Comparison of ENCODE assay signal across 10 mouse cellular contexts in genomic region chr8:94872156-94872555, GRCm38 (mm10). TPM values are rescaled to one million over a fixed set of nuclear protein-coding genes. Genes with fewer than 3 reads are reported as not detected.
A peak's percentile ranks its signal among the peaks of the same experiment; 100 is the strongest.
DNase-seq lines count a peak whose midpoint lies in the region; ATAC-seq lines count a peak whose summit lies in the region.
"Had no signal": no experiment of that assay in that cellular context is flagged by ENCODE, and none has a peak within 500 bp of the region (broad histone marks: within the 10 kb centered on the region; RNA-seq: fewer than 3 reads in every experiment).

No protein-coding gene starts in this region.

- H3K27me3 ChIP-seq in heart, embryonic 15.5 days = no peaks in the 10 kb centered on the region
- H3K27me3 ChIP-seq in embryonic facial prominence, embryonic 10.5 days (replicated peaks; ENCODE audit: low read depth, poor library complexity, severe bottlenecking) = peaks cover 55% of the 10 kb centered on the region
- H3K27me3 ChIP-seq in hindbrain, embryonic 13.5 days = peaks cover 30% of the 10 kb centered on the region
- 0 out of 2 replicates have a peak, but pooled peaks cover 2% of the 10 kb centered on the region for H3K27me3 ChIP-seq in limb, embryonic 11.5 days (ENCODE audit: control insufficient read depth, insufficient read depth, low read length)

- peak overlapping the region; percentile 5 for H3K4me2 ChIP-seq in heart, embryonic 15.5 days
- peak overlapping the region; percentile 86; the same call in 1 of the 2 replicates for H3K4me2 ChIP-seq in hindbrain, embryonic 13.5 days
- H3K4me2 ChIP-seq in limb, embryonic 11.5 days (ENCODE audit: low read depth, severe bottlenecking) = peak overlapping the region; percentile 24; the same call in 1 of the 2 replicates

- H3K9ac ChIP-seq in heart, embryonic 15.5 days = no peak overlapping the region
- peak overlapping the region; percentile 31; the same call in 1 of the 2 replicates for H3K9ac ChIP-seq in hindbrain, embryonic 13.5 days
- H3K9ac ChIP-seq in limb, embryonic 11.5 days (ENCODE audit: low read length) = no peak overlapping the region
- H3K9ac ChIP-seq: embryonic facial prominence, embryonic 12.5 days had no signal

- peaks cover 72% of the 10 kb centered on the region for H3K4me1 ChIP-seq in heart, embryonic 15.5 days (replicated peaks)
- H3K4me1 ChIP-seq in embryonic facial prominence, embryonic 10.5 days = peaks cover 80% of the 10 kb centered on the region
- H3K4me1 ChIP-seq in hindbrain, embryonic 13.5 days (replicated peaks) = peaks cover 83% of the 10 kb centered on the region
- H3K4me1 ChIP-seq in limb, embryonic 11.5 days (ENCODE audit: control insufficient read depth, insufficient read depth, low read length) = peaks cover 36% of the 10 kb centered on the region

- H3K27ac ChIP-seq in heart, embryonic 15.5 days = peak overlapping the region; percentile 56; the same call in 1 of the 2 replicates
- H3K27ac ChIP-seq in embryonic facial prominence, embryonic 10.5 days (replicated peaks) = 0 out of 2 replicates have a peak overlapping the region, but pooled peaks have one; percentile 42
- H3K27ac ChIP-seq in hindbrain, embryonic 13.5 days = peak overlapping the region; percentile 44; the same call in 1 of the 2 replicates
- H3K27ac ChIP-seq in limb, embryonic 11.5 days (replicated peaks; ENCODE audit: low read depth, low read length) = no peak overlapping the region
- H3K27ac ChIP-seq: embryonic facial prominence, embryonic 12.5 days had no signal

- no peak for ATAC-seq in heart, embryonic 15.5 days (replicated peaks; ENCODE audit: insufficient number of reproducible peaks, insufficient read depth, low FRiP score, low read depth)
- no peak for ATAC-seq in hindbrain, embryonic 13.5 days (ENCODE audit: low FRiP score)
- no peak for ATAC-seq in limb, embryonic 11.5 days (ENCODE audit: insufficient number of reproducible peaks, low FRiP score, low TSS enrichment, low read depth)
- ATAC-seq in inflammation-experienced regulatory T-cells, adult 6 months = no peak

- no peak overlapping the region for H3K4me3 ChIP-seq in heart, embryonic 15.5 days
- peak overlapping the region; percentile 25 for H3K4me3 ChIP-seq in embryonic facial prominence, embryonic 10.5 days
- no peak overlapping the region for H3K4me3 ChIP-seq in hindbrain, embryonic 13.5 days
- H3K4me3 ChIP-seq in limb, embryonic 11.5 days (ENCODE audit: low read depth, low read length) = no peak overlapping the region
- H3K4me3 ChIP-seq: embryonic facial prominence, embryonic 12.5 days had no signal

- DNase-seq in heart, adult 11 months = no peak
- DNase-seq in embryonic facial prominence, embryonic 10.5 days (ENCODE audit: low spot score) = peak; percentile 36
- peak; percentile 37 for DNase-seq in limb, embryonic 11.5 days (ENCODE audit: low spot score)
- DNase-seq in adrenal gland, postnatal 14 days = no peak
- no peak for DNase-seq in left cerebral cortex, adult 11 months (ENCODE audit: low spot score)
- DNase-seq: layer of hippocampus, adult 9-11 months had no signal

- WGBS in heart, embryonic 15.5 days = 51% methylated on average over 3 of the region's 3 CpGs
- WGBS in embryonic facial prominence, embryonic 10.5 days = 34% methylated on average over 3 of the region's 3 CpGs
- 19% methylated on average over 3 of the region's 3 CpGs for WGBS in hindbrain, embryonic 13.5 days
- 18% methylated on average over 3 of the region's 3 CpGs for WGBS in limb, embryonic 11.5 days

- H3K9me3 ChIP-seq in heart, embryonic 15.5 days (replicated peaks) = no peaks in the 10 kb centered on the region
- H3K9me3 ChIP-seq in embryonic facial prominence, embryonic 10.5 days = no peaks in the 10 kb centered on the region
- no peaks in the 10 kb centered on the region for H3K9me3 ChIP-seq in hindbrain, embryonic 13.5 days
- H3K9me3 ChIP-seq in limb, embryonic 11.5 days (ENCODE audit: control insufficient read depth, low read length) = no peaks in the 10 kb centered on the region
- H3K9me3 ChIP-seq: embryonic facial prominence, embryonic 12.5 days had no signal

- H3K36me3 ChIP-seq in heart, embryonic 15.5 days = 0 out of 2 replicates have a peak, but pooled peaks cover under 1% of the 10 kb centered on the region
- H3K36me3 ChIP-seq in embryonic facial prominence, embryonic 10.5 days (replicated peaks) = peaks cover 12% of the 10 kb centered on the region
- H3K36me3 ChIP-seq in hindbrain, embryonic 13.5 days = peaks cover 9% of the 10 kb centered on the region
- H3K36me3 ChIP-seq in limb, embryonic 11.5 days (ENCODE audit: control insufficient read depth, insufficient read depth, low read length) = no peaks in the 10 kb centered on the region

RNA-seq across cellular contexts. Expression of gene Dok4, which starts 4.0 kb away (rescaled TPM):
- 22.9 and 31.6 TPM in 2 replicates for polyA plus RNA-seq in heart, embryonic 15.5 days (2015; fragmentation: Nextera tagmentation; extraction: Ambion mirVana)
- 16.3 and 16.8 TPM in 2 replicates for polyA plus RNA-seq in embryonic facial prominence, embryonic 10.5 days (2016; fragmentation: Nextera tagmentation; extraction: Ambion mirVana)
- polyA plus RNA-seq in hindbrain, embryonic 13.5 days (2015; fragmentation: Nextera tagmentation; extraction: Ambion mirVana) = 58.0 and 59.0 TPM in 2 replicates
- 14.6 and 16.4 TPM in 2 replicates for polyA plus RNA-seq in limb, embryonic 11.5 days (2014; fragmentation: Nextera tagmentation; extraction: Ambion mirVana)
- polyA plus RNA-seq in inflammation-experienced regulatory T-cells, adult 6 months (2017; shearing (Covaris generic)) = under 1 TPM; 0.35 to 0.50 (median 0.50) TPM
- 19.7 and 20.7 TPM in 2 replicates for total RNA-seq in adrenal gland, postnatal 14 days (2021)

RNA-seq across cellular contexts. Expression of gene Polr2c, which starts 14.9 kb away (rescaled TPM):
- 107 and 122 TPM in 2 replicates for polyA plus RNA-seq in heart, embryonic 15.5 days (2015; fragmentation: Nextera tagmentation; extraction: Ambion mirVana)
- 180 and 184 TPM in 2 replicates for polyA plus RNA-seq in embryonic facial prominence, embryonic 10.5 days (2016; fragmentation: Nextera tagmentation; extraction: Ambion mirVana)
- 119 and 136 TPM in 2 replicates for polyA plus RNA-seq in hindbrain, embryonic 13.5 days (2015; fragmentation: Nextera tagmentation; extraction: Ambion mirVana)
- polyA plus RNA-seq in limb, embryonic 11.5 days (2014; fragmentation: Nextera tagmentation; extraction: Ambion mirVana) = 178 and 189 TPM in 2 replicates
- 100 to 1,000 TPM in 2 of 3 experiments, 10 to 100 TPM in 1; 85.4 to 108 (median 104) TPM for polyA plus RNA-seq in inflammation-experienced regulatory T-cells, adult 6 months (2017; shearing (Covaris generic))
- total RNA-seq in adrenal gland, postnatal 14 days (2021) = 58.3 and 65.8 TPM in 2 replicates

RNA-seq across cellular contexts. Expression of gene Ciapin1, which starts 34.0 kb away (rescaled TPM):
- polyA plus RNA-seq in heart, embryonic 15.5 days (2015; fragmentation: Nextera tagmentation; extraction: Ambion mirVana) = 77.7 and 88.6 TPM in 2 replicates
- 193 and 200 TPM in 2 replicates for polyA plus RNA-seq in embryonic facial prominence, embryonic 10.5 days (2016; fragmentation: Nextera tagmentation; extraction: Ambion mirVana)
- 197 and 202 TPM in 2 replicates for polyA plus RNA-seq in hindbrain, embryonic 13.5 days (2015; fragmentation: Nextera tagmentation; extraction: Ambion mirVana)
- 129 and 131 TPM in 2 replicates for polyA plus RNA-seq in limb, embryonic 11.5 days (2014; fragmentation: Nextera tagmentation; extraction: Ambion mirVana)
- 100 to 1,000 TPM; 107 to 149 (median 110) TPM for polyA plus RNA-seq in inflammation-experienced regulatory T-cells, adult 6 months (2017; shearing (Covaris generic))
- total RNA-seq in adrenal gland, postnatal 14 days (2021) = 107 and 122 TPM in 2 replicates

RNA-seq across cellular contexts. Expression of gene Coq9, which starts 34.0 kb away (rescaled TPM):
- 163 and 166 TPM in 2 replicates for polyA plus RNA-seq in heart, embryonic 15.5 days (2015; fragmentation: Nextera tagmentation; extraction: Ambion mirVana)
- polyA plus RNA-seq in embryonic facial prominence, embryonic 10.5 days (2016; fragmentation: Nextera tagmentation; extraction: Ambion mirVana) = 48.1 and 49.6 TPM in 2 replicates
- 55.4 and 59.1 TPM in 2 replicates for polyA plus RNA-seq in hindbrain, embryonic 13.5 days (2015; fragmentation: Nextera tagmentation; extraction: Ambion mirVana)
- 63.5 and 64.0 TPM in 2 replicates for polyA plus RNA-seq in limb, embryonic 11.5 days (2014; fragmentation: Nextera tagmentation; extraction: Ambion mirVana)
- polyA plus RNA-seq in inflammation-experienced regulatory T-cells, adult 6 months (2017; shearing (Covaris generic)) = 10 to 100 TPM; 35.5 to 40.6 (median 37.5) TPM
- 269 and 282 TPM in 2 replicates for total RNA-seq in adrenal gland, postnatal 14 days (2021)

RNA-seq across cellular contexts. Expression of gene Ccdc102a, which starts 45.7 kb away (rescaled TPM):
- 18.6 and 25.1 TPM in 2 replicates for polyA plus RNA-seq in heart, embryonic 15.5 days (2015; fragmentation: Nextera tagmentation; extraction: Ambion mirVana)
- polyA plus RNA-seq in embryonic facial prominence, embryonic 10.5 days (2016; fragmentation: Nextera tagmentation; extraction: Ambion mirVana) = 23.0 and 24.1 TPM in 2 replicates
- 6.3 and 7.8 TPM in 2 replicates for polyA plus RNA-seq in hindbrain, embryonic 13.5 days (2015; fragmentation: Nextera tagmentation; extraction: Ambion mirVana)
- 38.0 and 39.2 TPM in 2 replicates for polyA plus RNA-seq in limb, embryonic 11.5 days (2014; fragmentation: Nextera tagmentation; extraction: Ambion mirVana)
- polyA plus RNA-seq in inflammation-experienced regulatory T-cells, adult 6 months (2017; shearing (Covaris generic)) = 1 to 10 TPM in 1 of 3 experiments, under 1 TPM in 2; 0.24 to 1.0 (median 0.25) TPM
- 8.1 and 10.1 TPM in 2 replicates for total RNA-seq in adrenal gland, postnatal 14 days (2021)

Comparison
In these comparisons a context has a peak if more than half of its experiments do, and no peak if none do; other contexts are left out.
1. H3K4me2 ChIP-seq: peak in every context shown above with its lines; median percentile 86 in hindbrain, embryonic 13.5 days; 24 in limb, embryonic 11.5 days; 5 in heart, embryonic 15.5 days.
2. DNase-seq: peak in embryonic facial prominence, embryonic 10.5 days (single experiment) and limb, embryonic 11.5 days (single experiment); none in heart, adult 11 months (single experiment), adrenal gland, postnatal 14 days (single experiment) and left cerebral cortex, adult 11 months (single experiment).
3. RNA of gene Dok4, which starts 4.0 kb away (polyA plus RNA-seq): 58.0 to 59.0 TPM in hindbrain, embryonic 13.5 days, 22.9 to 31.6 TPM in heart, embryonic 15.5 days, 16.3 to 16.8 TPM in embryonic facial prominence, embryonic 10.5 days and 14.6 to 16.4 TPM in limb, embryonic 11.5 days; 0.35 to 0.50 TPM in inflammation-experienced regulatory T-cells, adult 6 months; every median in the first group is over 10 times any median in the second.